Mouse (Mus musculus) limb, embryonic 12.5 days (tissue): ENCODE results near the gene Zfp931. TPM values are rescaled to one million over a fixed set of nuclear protein-coding genes. Genes with fewer than 3 reads are reported as not detected.

ENCODE experiments used
- polyA plus RNA-seq: library from polyadenylated mRNA; unstranded; fragments of >200 nt; fragmentation: Nextera tagmentation; extraction: Ambion mirVana; gene quantifications from 2 replicates; pipeline ENCODE4 v1.2.1, GENCODE M21; 2016

The Zfp931 gene
- polyA plus RNA-seq, 1 experiment from 2014 or later, result 17.5 TPM

Other genes with a start within 250 kb of the Zfp931 start
- gene Gm14325, start 238.1 kb downstream of the Zfp931 start, polyA plus RNA-seq, result 31.1 and 33.6 TPM in 2 replicates
- 2.6 TPM in 2 replicates for gene Gm14327, start 181.4 kb downstream of the Zfp931 start, polyA plus RNA-seq
- 0.41 and 1.5 TPM in 2 replicates for gene Zfp972, start 152.9 kb downstream of the Zfp931 start, polyA plus RNA-seq
- 16.7 and 17.9 TPM in 2 replicates for gene Gm14326, start 121.2 kb downstream of the Zfp931 start, polyA plus RNA-seq
- 10.8 and 12.6 TPM in 2 replicates for gene Zfp971, start 55.2 kb downstream of the Zfp931 start, polyA plus RNA-seq
- 2.3 and 2.7 TPM in 2 replicates for gene Phactr3, start 40.5 kb upstream of the Zfp931 start, polyA plus RNA-seq